Mouse (Mus musculus): Measurements from ENCODE around the gene Zcchc2. TPM values are rescaled to one million over a fixed set of nuclear protein-coding genes. Genes with fewer than 3 reads are reported as not detected.
A peak's percentile ranks its signal among the peaks of the same experiment; 100 is the strongest.

The Zcchc2 gene
- total RNA-seq, 2 experiments from 2014 or later, result 19.4 to 20.3 TPM

DNA sequence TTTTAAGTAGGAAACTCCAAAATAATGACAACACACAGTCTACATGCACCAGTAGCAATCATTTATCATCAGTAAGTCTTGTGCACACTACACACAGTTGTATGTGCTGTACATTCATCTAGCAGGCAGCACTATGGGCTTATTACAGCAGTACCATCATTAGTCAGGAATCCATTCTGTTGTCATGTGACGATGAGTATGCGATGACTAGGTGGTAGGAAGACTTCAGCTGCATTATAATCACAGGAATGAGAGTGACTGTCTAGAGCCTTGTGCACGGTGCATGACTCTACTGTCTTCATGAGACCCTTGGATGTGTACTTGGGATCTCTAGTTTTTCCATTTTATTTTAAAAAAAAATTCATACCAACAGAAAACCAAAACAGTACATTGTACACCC, 6.0 kb upstream of the Zcchc2 start:
- DNase-seq (ENCODE audit: low spot score in 2 of 2), result no peak

DNA sequence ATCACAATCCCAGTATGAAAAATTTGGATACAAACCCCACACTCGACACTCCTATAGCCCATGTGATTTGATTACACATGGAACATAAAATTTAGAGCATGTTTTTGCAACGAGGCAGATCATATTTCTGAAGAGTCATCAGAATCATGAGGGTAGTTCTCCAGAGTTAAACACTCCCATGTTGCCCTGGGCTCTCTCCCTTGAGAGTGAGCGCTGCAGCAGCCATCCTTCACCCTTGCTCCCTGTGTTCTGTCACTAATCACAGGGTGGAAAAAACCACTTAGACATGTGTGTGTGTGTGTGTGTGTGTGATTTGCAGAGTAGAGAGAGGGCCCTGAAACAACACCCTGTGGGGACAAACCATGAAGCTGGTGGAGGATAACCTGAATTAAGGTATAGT, 2.0 kb upstream of the Zcchc2 start:
- no peak for DNase-seq (ENCODE audit: low spot score in 2 of 2)

DNA sequence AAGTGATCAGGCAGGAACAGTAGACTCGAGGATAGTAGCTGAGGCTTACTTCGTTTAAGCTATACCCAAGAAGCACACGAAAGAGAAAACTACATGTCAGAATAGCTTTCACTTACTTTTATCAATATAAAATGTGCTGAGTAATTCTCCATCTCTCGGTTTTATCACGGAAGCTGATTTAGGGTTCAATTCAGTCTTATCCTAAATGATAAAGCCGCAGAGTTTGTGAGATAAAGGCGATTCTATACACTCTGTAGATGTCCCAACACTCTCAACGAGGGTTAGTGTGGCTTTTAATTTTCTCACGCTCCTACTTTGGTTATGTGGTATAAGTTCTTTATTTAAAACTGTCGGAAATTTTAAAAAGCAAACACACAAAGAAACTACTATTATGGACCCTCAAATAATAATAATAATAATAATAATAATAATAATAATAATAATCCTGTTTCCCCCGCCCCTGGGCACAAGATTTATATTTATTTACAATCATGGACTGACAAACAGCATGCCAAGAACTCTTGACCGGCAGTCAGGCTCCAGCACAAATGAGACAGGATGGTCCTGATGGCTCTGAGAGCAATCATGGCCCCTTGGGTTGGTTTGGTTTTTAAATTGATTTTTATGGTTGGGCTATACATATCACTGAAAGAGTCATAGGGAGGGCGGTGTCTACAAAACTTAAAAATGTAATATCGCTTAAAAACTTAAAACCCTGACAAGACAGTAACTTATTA, 1.1 kb upstream of the Zcchc2 start:
- no peak for DNase-seq (ENCODE audit: low spot score in 2 of 2)

DNA sequence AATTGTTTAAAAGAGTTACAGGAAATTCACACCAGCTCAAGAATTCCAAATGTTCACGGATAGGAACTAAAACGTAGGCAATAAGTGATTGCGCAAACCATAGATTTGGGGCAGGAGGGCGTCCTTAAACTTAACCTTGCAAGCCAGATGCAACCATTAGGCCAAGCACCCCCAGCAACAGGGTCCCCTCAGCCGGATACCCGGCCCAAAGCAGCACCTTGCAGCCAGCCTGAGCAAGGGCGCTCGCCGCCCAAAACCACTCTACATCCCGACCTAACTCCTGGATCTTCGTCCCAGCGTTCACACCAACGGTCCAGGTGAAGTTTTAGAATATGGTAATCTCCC, 594 bp upstream of the Zcchc2 start:
- no peak for DNase-seq (ENCODE audit: low spot score in 2 of 2)

DNA sequence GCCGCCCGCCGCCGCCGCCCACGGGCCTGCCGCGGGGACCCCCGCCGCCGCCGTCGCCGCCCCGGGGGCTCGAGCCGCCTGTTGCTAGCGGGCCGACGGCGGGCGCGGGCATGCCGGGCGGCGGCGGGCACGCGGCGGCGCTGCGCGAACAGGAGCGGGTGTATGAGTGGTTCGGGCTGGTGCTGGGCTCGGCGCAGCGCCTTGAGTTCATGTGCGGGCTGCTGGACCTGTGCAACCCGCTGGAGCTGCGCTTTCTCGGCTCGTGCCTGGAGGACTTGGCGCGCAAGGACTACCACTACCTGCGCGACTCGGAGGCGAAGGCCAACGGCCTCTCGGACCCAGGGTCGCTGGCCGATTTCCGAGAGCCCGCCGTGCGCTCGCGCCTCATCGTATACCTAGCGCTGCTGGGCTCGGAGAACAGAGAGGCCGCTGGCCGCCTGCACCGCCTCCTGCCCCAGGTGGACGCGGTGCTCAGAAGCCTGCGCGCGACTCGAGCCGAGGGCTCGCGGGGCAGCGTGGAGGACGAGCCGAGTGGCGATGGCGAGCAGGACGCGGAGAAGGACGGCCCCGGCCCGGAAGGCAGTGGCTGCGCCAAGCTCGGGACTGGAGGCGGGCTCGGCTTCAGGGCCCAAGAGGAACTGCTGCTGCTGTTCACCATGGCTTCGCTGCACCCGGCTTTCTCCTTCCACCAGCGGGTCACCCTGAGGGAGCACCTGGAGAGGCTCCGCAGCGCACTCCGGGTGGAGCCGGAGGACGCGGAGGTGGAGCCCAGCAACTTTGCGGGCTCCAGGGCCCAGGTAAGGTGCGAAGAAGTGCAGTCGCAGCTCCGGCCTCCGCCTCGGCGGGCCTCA, 930 bp downstream of the Zcchc2 start:
- peak; percentile 69 to 70 for DNase-seq (ENCODE audit: low spot score in 2 of 2)

DNA sequence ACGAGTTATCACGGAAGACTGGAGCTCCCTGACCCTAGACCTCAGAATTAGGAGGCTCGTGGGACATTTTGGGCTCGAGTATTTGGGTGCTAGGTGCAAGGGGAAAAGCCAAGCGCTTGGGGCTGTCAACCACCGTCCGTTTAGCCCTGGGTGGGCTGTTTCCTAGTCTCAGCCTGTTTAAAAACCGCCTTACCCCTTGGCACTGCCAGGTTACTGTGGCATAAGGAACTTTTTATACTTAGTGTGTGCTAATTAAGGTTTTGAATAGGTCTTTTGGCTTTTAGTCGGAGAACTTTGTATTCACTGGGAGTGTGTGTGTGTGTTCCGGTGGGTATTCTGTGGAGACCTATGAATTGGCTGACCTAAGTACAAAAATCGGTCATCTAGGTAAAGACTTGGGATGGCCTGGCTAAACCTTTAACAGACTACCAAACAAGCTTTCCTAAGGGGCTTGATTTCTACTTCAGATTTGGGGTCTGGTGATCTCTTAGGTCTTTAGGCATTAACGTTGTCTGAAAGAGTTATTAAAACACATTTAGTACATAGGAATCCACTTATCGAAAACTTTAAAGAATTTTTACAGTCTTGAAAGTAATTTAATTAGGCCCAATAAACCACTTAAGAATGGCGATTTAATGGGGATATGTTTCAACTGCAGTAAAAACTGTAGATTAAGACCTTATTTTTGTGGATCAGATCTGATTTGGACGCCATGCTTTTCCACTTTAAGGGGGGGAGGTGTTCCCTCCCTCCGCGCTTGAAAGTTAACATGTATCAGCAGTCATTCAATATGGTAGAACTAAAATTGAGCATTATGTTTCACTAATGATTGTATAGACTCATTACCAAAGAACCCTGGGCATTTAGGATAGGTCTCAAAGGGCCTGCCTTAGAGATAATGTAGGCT, 2.0 kb downstream of the Zcchc2 start:
- DNase-seq (ENCODE audit: low spot score in 2 of 2), result no peak

DNA sequence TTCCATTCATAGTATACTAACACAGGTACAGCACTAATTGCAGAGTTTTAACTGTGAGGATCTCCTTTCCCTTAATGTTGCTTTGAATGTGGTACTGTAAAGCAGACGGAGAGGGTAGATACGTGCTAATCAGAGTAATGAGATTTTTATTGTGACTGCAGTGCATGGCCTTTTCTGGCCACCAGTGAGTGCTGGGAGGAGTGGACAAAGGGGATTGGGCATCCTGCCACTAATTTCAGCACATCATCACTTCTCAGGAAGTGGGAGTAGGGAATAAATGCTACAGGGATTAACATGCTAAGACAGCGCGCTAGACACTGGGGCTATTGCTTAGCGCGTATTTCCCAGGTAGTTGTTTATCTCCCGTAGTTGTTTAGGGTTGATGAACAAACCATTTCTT, 3.0 kb downstream of the Zcchc2 start:
- DNase-seq (ENCODE audit: low spot score in 2 of 2), result peak in 1 of 2 experiments; percentile 49

DNA sequence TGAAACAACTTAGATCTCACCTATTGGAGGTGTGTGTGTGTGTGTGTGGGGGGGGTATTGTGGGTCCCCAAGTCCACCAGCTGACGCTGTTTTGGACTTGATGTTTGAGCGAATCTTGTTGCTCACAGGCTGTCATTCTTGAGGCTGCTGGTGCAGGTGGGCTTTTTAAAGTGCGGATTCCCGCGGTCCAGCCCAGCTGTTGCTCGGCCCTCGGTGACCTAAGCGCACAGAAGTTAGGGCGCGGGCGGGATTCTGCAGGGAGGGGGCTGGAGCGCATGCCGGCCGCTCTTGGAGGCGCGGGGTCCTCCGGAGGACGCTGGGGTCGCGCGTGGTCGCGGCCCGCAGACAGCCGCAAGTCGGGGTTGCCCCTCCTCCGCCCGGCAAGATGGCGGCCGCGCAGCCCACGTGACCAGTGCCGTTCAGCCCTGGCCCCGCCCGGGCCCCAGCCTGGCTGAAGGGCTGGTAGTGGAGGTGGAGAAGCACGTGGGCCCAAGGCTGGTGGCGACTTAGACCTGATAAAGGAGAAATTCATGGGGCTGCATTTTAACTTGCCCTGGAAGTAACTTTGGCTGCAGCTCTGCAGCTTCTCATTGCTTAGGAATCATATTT, 3.5 kb downstream of the Zcchc2 start:
- peak; percentile 86 to 87 for DNase-seq (ENCODE audit: low spot score in 2 of 2)

DNA sequence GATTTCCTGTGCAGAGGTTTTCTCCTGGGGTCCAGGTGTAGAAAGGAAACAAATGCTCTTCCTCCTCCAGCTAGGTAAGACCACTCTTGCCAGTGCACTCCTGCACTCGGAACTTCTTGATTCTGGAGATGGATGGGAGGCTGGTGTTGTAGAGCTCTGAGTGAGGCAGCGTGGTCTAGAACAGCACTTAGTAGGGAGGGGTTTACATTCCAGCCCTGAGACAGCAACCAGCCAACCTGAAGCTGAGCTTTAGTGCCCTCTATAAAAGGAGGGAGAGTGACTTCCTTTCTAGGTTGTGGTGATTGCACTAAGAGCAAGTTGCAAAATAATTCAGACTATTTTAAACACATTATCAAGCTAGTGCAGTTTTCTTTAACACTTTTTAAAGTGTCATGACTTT, 5.8 kb downstream of the Zcchc2 start:
- no peak for DNase-seq (ENCODE audit: low spot score in 2 of 2)

DNA sequence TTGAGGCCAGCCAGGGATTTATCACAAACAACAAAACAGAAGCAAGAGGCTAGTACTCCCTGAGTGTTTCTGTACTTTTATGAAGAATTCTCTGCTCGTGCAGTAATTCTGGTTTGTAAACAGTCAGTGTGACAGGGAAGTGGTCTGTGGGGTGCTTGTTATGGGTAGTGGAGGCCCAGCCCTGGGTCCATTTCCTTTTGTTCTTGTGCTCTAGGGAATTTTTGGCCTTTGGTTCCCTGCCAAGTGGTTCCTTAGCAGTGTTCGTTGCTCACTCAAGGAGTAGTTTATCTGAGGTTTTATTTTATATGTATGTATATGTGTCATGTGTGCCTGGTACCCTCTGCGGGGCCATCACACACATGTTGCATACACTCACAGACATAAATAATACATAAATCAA, 7.1 kb downstream of the Zcchc2 start:
- DNase-seq (ENCODE audit: low spot score in 2 of 2), result no peak

DNA sequence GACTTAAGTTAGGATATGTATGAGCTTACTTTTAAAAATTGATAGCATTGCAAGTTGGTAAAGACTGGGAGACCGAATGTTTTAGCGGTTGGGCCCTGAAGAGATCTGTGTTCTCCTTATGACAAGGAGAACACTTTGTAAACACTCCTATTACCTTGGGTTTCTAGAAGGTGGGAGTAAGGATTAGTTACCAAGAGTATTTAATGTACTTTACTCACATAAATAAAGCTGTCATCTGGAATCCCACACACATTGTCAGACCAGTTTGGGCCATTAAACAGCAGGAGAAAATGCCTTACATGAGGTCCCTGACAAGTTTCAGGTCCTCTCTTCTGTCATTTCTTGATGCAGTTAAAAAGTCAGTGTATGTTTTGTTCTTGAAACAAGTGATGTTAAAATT, 9.6 kb downstream of the Zcchc2 start:
- no peak for DNase-seq (ENCODE audit: low spot score in 2 of 2)

DNA sequence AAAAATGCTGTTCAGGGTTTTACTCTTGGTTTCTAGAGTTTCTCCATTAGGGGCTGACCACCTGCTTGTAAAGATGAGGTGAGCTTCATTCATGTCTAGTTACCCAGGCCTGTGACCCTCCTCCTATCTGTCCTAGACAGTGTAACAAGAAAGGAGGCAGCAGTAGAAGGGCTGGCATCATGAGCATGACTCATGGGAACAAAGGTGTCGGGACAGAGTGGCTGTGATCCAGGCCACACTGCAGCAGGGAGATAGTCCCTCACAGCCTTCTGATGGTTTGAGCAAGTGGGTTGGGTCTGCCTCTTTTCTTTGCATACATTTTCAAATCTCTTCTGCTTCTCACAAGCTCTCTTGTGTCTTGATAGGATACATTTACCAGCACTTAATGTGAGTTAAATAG, 17.4 kb downstream of the Zcchc2 start:
- no peak for DNase-seq (ENCODE audit: low spot score in 2 of 2)

DNA sequence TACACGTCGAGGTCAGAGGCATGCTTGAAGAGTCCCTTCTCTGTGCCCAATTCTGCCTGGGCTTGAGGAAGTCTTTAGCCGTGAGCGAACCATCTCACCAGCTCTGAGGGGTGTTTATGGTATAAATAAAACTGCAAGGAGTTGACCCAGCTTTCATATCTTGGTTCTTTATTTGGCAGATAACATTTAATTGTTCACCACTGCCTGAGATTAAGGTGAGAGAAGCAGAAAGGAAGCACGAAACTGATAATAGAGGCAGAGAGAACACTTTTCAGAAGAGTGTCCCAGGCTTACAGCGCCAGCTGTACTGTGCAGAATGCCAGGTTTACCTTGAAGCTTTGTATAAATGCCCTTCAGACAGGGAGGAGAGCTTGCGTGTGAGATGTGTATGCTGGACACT, 20.9 kb downstream of the Zcchc2 start:
- no peak for DNase-seq (ENCODE audit: low spot score in 2 of 2)

DNA sequence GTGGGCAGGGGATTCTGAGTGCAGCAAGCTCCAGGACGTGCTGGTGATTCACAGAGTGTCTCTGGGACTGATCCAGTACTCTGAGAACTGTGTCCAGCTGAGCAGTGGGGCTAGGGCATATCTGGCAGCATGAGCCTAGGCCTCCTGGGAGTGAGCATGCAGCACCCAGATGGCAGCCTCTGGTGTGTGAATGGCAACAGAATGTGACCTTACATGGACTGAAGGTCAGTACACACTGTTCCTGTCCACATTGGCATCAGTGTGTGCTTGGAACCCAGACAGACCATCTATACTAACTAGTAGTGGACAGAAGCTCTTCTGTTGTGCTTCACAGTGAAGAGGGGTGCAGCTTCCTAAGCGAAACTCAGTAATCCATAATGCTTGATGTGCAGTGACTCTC, 23.6 kb downstream of the Zcchc2 start:
- no peak for DNase-seq (ENCODE audit: low spot score in 2 of 2)

DNA sequence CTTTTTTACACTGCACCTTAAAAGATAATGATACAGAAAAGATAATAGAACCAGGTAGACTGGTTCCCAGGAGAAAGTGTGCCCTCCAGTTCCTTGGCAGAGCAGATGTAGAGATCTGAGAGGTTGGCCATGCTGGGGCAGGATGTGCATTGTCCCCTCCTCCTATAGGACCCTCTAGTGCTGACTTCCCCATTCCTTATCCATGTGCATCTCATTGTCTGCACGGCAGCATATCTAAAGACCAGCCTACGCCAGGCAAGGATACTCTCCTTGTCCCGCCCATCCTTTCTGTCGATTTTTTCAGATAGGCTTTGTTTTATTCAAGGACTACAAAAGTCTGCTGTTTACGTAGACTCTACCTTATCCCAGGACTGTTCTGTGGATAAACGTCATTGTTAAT, 26.1 kb downstream of the Zcchc2 start:
- DNase-seq (ENCODE audit: low spot score in 2 of 2), result no peak

DNA sequence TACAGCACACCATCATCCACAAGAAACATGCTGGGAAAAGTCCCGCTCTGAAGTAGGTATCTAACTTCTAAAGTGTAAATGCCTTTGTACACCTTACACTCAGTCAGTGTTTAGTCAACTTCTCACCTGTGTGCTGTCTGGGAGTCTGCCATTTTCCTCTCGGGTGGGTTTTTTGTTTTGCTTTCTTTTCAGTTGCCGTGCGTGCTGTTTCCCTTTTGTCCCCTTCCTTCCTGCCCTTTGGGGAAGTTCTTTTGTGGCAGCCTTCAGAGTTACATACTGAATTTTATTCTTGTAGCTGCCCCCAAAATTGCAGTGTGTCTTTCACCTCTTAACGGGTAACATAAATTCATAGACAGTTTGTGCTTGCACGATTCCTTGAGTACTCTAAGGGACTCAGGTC, 29.6 kb downstream of the Zcchc2 start:
- no peak for DNase-seq (ENCODE audit: low spot score in 2 of 2)

DNA sequence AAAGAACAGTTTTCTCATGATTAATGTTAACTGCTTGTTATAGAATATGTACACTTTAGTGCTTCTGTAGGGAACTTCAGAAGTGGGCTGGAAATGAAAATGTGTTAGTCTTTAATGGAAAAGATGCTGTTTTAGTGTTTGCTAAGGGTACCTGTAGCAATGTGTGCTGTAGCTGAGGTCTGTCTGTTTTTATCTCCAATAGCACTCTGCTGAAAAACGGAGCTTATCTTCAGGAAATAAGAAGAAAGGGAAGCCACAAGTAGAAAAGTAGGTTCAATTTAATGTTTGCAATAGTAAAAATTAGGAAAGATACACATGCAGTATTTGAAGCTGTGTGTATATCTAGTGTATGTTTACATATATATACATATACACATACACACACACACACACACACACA, 32.8 kb downstream of the Zcchc2 start:
- no peak for DNase-seq (ENCODE audit: low spot score in 2 of 2)

DNA sequence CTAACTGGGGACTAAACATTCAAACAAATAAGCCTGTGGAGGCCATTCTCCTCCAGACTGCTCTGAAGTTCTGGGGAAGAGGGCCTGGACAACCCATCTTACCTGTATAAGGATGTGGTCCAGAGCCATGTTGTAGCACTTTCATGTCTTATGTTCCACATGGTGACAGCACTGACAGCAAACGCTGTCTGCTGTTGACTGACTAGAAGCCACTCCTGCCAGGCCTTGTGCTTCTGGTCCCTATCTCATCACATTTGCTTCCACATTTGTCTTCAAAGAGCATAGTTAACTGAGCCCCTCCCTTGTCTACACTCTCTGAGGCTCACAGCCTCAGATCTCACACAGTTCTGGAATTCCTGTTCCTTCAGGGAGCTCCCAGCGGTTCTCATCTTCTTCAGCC, 34.0 kb downstream of the Zcchc2 start:
- no peak for DNase-seq (ENCODE audit: low spot score in 2 of 2)

DNA sequence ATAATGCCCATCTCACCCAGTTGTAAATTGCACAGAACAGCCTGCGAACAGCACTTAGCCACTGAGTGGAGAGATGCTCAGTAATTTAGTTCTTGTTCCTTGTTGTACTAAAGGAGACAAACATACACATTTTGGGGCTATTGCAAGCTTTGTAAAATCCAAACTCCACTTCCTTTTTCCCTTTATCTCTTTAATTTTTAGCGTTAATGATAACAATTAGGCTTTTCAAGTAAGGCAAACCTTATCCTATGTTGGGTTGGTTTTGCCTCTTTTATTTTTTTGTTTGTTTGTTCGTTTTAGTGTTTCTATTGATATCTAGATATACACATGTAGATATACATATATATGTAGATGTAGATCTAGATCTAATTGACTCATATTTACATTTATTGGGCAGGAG, 34.6 kb downstream of the Zcchc2 start:
- no peak for DNase-seq (ENCODE audit: low spot score in 2 of 2)

DNA sequence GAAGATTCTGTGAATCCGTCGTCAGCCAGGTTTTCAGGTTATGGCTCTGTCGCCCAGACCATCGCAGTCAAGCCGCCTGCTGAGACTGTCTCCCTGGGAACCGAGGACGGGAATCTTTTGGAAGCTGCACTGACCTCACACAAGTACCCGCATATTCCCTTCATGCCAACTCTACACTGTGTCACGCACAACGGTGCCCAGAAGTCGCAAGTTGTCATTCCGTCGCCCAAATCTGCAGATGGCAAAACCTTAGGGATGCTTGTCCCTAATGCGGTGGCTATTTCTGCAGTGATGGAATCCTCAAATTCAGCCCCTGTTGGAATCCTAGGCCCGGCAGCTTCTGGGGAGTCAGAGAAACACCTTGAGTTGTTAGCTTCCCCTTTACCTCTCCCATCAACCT, 39.6 kb downstream of the Zcchc2 start:
- DNase-seq (ENCODE audit: low spot score in 2 of 2), result no peak

DNA sequence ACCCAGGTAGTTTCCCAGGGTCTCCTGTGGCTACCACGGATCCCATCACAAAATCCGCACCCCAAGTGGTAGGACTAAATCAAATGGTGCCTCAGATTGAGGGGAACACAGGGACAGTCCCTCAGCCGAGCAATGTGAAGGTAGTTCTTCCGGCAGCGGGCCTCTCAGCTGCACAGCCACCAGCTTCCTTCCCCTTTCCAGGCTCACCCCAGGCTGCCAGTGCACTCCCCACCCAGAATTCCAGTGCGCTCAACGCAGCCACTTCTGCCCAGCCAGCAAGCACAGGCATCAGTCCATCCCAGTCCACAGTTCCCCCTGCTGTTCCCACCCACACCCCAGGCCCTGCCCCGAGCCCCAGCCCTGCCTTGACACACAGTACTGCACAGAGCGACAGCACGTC, 40.1 kb downstream of the Zcchc2 start:
- no peak for DNase-seq (ENCODE audit: low spot score in 2 of 2)

Data from adrenal gland, adult 18-20 months (tissue).